Mouse (Mus musculus): Measurements from ENCODE around the gene Paip2b. TPM values are rescaled to one million over a fixed set of nuclear protein-coding genes. Genes with fewer than 3 reads are reported as not detected.
"Not testable (repeated sequence)": the region's sequence is repeated elsewhere in the genome, so short reads cannot be mapped to it uniquely, and the experiment has no call there.

Gene Paip2b
- total RNA-seq, 2 experiments from 2014 or later: 46.4 to 48.3 TPM

DNA sequence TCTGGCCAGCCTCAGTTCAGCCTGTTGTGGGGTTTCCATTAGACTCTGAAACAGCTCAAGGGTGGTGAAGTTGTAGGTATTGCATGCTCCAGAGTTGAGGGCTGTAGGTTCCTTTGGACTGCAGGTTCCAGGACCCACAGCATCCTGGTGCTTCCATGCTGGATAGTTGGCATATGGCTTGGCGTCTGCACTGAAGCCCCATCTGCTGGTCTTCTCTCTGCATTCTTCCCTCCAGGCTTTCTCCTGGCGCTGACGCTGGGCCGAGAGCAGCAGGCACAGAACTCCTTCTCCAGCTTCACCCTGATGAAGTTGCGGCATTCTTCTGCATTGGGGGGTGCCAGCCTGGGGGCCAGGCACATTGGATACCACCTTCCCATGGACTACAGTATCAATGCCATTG is 29.5 kb downstream of the Paip2b start:
- no peak for DNase-seq

DNA sequence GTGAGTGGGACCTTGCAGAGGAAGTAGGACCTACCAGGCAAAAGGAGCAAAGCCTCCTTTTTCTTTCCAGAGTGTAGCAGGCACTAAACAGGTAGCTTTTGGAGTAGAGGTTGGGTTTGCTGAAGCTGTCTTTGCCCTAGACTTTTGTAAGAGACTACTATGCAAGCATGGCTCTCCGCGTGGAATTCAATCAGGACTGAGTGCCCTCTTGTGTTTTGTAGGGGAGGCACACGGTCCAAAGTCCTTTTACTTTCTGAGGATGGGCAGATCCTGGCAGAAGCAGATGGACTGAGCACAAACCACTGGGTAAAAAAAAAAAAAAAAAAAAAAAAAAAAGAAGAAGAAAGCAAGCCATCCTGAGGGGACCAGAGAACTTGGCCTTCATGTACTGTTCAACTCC is 34.9 kb downstream of the Paip2b start:
- no peak for DNase-seq

DNA sequence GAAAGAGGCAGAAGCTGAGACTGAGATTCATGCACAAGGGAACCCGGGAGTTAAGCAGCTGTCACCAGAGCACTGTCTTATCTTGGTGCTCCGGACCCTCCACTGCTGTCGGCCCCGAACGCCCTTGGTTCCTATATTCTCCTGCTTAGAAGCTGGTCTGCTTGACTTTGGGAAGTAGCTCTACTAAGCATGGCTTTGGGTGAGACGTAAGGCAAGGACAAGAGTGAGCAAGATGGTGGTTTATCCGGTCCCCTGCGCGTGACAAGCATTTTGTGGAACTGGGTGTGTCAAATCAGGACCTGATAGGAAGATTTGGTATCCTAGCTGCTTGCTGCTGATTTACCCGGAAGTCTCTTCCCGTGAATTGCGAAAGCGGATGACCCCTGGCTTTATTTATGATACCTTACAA is 36.0 kb downstream of the Paip2b start:
- DNase-seq: peak in 1 of 2 experiments; percentile 42

DNA sequence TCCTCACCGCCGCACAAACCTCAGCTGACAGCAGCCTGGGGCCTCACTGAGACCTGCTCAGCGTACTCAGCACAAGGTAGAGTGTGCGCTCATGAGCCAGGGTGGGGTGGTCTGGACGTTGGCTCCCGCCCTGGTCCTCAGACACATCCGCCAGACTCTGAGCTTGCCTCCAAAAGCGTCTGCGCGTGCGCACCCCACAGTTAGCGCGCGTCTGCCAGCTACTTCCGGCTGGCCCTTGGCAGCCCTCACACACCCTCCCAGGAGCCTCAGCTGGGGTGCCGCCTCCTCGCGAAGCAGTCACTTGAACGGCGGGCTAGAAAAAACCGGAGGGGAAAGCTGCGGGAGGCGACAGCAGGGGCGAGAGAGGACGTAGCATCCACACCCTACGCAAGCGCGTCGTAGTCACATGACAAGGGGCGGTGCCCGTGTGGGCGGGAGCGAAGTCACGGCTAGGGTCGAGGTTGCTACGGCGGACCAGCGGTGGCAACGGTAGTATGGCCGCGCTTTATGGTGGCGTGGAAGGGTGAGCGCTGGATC is 36.7 kb downstream of the Paip2b start, which contains the start of gene Nagk:
TSS of gene Nagk (plus strand) at position 223 of the 537 bp plus-strand sequence.
- peak; percentile 95 to 96 for DNase-seq

DNA sequence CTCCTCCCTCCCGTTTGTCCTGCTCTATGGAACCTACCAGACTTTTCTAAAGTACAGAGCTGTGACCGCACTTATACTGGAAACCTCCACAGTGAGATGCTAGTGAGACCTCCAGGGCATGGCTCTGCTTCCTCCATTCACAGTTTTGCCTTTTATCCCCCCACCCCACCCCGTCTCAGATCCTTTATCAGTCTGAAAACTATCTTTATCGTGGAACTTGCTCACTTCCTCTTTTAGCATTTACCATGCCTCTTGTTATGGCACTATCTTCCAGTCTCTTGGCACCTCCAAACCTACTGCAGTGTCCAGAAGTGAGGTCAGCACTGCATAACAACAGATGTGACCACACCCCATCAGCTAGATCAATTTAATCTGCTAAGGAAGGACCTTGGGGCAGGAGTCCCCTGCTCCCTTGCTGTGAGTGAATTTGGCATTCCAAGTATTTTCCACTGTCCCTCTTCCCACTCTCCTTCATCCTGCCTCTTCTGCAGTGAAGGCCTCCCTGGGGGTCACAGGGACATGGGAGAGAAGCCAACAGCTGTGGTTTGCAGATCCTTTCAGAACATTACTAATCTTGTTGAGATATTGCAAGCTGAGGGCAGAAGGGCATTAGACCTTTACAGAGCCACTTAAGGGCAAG is 40.2 kb downstream of the Paip2b start:
- no peak for DNase-seq

DNA sequence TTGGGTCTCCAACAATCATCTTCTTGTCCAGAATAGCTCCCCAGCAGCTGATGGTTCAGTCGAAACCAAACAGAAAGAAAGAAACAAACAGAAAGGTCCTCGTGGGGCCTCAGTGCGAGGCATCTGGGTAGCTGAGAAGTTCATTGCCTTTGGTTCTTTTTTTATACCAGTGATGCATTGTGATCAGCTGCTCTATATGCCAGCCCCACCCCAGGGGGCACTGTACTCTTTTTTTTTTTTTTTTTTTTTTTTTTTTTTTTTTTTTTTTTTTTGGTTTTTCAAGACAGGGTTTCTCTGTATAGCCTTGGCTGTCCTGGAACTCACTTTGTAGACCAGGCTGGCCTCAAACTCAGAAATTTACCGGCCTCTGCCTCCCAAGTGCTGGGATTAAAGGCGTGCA is 41.0 kb downstream of the Paip2b start:
- not testable (repeated sequence) for DNase-seq

DNA sequence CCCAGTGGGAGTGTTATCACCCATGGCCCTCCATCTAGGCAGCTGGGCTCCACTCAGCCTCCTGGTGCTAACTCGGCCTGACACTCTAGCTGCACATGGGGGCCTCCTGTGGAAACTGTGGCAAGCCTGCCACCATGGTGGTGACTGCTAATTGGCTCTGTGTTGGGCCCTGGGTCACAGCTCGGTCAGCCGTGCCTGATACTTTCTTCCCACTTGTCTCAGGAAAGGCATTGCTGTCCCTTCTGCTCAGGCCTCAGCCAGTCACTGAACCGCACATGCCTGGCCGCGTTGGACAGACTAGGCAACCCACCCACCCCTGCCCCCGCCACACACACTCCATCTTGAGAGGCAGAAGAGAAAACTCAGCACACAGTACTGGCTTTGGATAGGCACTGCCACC is 43.0 kb downstream of the Paip2b start:
- DNase-seq: no peak

DNA sequence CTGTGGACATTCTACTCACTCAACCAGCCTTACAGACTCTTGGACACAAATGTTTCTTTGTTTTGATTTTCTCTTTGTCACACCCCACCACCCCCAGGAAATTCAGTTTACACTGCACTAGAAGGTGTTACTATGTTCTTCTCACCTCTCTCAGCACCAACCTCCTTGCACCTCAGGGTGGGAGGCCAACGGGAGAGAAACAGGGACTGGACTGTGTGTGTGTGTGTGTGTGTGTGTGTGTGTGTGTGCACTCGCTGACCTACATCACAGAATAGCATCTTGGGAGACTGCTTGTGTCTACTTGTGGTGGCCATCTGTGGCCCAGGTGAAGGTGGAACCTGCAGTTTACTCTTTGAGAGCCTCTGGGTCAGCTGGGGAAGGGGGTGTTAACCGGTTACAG is 45.1 kb downstream of the Paip2b start:
- no peak for DNase-seq

DNA sequence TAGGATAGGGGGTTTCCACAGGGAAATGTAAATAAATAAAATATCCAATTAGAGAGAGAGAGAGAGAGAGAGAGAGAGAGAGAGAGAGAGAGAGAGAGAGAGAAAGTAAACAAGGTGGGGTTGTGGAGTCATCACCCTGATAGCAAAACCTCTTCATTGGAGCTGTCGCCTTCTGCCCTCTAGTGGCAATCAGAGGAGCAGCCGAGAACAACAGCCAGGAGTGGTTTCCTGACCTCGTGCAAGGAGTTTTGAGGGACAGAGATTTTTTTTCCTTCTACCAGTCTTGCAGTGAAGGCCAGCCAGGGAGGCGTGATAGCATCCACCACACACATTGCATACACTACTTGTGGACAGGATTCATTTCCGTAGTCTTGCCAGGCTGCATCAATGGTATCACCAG is 52.5 kb downstream of the Paip2b start:
- DNase-seq: peak; percentile 63 to 73

DNA sequence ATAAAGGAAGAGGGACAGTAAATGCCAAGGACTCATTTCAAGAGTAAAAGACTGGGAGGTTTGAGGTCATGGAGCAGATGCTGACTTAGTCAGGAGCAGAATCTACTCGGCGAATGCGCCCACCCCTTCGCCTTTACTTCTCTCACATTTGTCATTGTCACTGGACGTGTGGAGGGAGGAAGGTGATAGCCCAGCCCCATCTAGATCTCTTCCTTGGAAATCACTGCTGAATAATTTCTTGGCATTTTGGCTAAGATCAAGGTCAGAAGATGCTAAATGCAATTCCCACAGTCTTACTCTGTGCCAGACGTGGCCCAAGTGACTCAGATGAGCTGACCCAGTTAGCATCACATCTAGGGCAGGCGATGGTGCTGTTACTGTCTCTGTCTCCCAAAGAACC is 53.2 kb downstream of the Paip2b start:
- DNase-seq: no peak

DNA sequence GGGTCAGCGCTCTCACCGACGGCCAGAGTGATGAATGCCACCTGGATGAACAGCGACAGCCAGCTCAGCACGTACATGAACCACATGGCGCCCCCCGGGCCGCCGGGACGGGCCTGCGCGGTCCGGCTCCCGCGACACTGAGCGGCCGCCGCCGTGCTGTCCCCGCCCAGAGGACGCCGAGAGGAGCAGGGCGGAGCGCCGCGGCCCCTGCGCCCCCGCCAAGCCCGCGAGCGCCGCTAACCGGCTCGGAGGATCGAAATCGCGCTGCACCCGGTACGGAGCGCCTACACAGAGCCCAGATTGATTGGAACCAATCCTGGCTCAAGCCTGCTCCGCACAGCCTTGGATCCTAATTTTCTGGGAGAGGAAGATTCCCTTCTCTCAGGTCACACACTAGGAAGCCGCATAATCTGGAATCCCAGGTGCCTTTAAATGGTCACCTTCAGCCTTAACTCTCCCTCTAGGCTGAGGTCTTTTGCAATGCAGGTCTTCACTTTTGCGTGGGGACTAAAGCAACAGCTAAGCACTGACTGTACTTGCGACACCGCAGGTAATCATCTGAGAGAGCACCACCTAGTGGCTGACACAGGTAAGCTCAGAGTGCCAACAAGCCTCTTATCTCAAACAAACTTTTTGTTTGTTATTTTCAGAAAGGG is 55.8 kb downstream of the Paip2b start, which contains the start of gene Tex261:
TSS of gene Tex261 (minus strand) at position 176 of the 656 bp plus-strand sequence.
- peak; percentile 93 to 94 for DNase-seq

DNA sequence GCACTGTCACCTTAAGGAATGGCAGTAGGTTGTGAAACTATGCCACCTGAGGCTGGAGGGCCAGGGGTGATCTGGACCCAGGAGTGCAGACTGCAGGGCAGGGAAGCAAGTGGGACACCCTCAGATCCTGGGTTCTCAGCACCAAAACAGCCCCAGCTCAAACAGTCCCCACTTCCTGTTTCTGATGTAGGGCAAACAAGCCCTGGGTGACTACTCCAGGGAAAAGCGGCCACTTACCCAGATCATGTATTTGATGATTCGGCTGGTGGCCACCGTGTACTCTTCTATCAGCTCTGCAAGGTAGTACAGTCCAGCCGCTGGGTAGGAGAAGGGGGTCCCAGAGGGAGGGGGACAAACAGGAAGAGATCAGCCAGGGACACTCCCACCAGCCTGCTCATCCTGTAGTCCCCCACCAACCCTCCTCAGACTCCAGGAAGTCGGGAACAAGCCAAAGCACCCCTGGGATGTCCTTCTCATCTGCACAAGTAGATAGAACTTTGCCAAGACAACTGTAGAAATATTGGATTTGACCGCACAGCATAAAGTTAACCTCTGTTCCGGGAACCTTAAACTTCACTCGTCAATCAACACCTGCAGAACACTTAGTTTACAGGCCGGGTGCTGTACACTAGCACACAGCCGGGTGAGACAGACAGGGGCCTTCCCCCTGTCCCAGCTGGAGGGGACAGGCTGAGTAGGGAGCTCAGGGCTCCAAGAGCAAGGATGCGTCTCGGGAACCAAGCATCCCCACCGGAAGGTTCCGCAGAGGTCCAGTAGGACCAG is 56.6 kb downstream of the Paip2b start:
- DNase-seq: peak; percentile 20 to 30

DNA sequence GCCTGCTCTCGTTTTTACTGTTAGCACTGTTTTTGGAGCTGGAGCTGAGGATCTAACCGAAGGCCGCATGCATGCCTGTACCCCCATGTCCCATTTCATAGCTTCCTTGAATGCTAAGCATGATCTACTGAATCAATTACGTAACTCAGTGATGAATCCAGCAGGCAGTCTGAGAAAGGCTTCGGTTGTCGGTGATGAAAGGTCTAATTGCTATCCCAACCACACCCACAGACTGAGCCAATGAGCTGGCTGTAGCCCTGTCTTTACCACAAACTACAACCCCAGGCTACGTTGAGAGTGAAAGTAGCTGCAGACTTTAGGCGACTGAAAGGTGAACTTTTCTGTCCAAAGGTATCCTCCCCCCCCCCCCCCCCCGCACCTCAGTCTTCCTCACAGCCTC is 57.4 kb downstream of the Paip2b start:
- DNase-seq: no peak

DNA sequence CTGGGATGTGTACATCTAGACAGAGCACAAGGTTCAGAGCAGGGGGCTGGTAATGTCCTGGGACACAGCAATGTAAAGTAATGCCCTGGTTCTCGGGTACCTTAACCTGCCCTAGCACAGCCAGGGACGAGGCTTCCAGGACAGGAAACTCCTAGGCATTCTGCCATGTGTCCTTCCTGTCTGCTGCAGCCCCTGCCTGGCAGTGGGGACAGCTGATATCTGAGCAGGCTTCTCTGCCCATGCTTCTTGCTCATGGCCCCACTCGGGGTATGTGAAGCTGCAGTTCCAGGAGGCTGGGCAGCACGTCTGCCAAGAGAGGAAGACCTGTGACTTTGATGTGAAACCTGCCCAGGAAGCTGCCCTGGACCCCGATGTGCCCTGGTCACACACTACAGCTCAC is 63.1 kb downstream of the Paip2b start:
- peak; percentile 39 to 46 for DNase-seq

DNA sequence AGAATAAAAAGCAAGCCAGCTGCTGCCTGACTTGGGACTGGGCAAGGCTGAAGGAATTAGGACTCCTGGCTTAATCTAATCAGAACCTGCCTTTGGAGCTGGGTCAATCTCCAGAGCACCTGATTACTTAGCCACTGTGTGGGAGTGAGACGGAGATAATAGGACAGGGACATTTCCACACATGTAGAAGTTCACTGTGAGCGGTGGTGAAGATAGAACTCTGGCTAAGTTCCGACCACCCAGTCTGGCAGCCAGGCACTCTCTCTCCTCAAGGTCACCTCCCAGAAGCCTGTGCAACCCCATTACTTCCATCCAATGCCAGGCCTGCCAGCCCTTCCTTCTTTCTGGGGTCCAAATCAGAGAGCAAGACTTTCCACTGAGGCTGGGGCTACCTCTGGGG is 64.6 kb downstream of the Paip2b start:
- peak; percentile 25 to 57 for DNase-seq

DNA sequence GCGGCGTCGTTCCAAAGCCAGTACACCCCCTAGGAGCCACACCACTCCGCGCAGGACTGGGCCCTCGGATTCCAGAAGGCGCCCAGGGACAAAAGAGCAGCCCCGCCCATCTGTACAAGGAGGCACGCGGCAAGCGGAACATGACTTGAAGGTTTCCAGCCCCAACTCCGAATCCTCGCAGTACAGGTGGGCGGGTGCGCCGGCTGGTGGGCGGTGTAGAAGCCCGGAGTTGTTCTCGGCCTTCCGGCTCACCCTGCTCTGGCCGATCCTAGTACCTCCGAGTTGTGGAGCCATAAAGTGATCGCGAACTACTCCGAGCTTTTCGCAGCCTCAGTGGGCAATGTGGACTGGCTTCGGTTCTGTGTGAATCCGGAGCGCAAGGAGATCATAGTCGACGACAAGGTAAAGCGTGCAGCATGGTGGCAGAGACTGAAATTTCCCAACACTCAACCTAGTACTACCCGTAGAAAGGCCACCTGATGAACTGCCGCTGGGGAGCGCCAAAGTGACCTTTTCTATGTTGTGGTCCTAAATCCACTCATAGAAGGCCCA is 68.6 kb downstream of the Paip2b start:
- DNase-seq: peak; percentile 33 to 40

DNA sequence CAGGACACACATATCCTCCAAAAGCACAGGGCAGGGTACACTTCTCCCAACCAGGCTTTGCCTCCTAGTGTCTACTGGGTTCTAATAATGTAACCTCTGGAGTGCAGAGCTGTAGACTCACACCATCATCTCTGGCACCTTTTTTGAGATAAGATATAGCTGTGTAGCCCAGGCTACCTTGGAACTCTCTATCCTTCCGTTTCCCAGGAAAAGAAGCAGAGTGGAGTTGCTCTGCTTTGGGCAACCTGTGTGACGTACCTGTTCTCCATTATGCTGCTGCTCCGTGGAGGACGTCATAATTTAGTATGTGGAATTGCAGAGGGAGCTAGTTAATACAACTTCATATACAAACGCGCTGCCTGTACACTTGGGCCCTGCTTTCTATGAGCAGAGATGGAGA is 69.2 kb downstream of the Paip2b start, which contains the start of gene Ankrd53:
TSS of gene Ankrd53 (plus strand) at position 301 of the 400 bp plus-strand sequence.
- DNase-seq: no peak

DNA sequence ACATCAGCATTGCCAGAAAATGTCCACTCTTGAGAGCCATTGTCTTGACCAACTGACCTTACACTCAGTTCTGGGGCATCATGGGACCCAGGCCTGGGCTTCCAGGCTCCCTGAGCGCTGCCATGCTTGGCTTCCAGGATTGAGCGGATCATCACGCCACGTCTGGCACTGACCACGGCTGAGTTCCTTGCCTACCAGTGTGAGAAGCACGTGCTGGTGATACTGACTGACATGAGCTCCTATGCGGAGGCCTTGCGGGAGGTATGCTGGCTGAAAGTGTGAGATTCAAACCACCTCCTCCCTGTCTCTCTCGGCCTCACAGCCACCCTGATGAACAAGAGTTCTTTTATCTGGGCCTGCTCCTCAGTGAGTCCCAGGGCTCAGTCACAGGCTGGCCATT is 75.5 kb downstream of the Paip2b start:
- DNase-seq: no peak
